Mouse (Mus musculus): Measurements from ENCODE around the gene Tnnt3. TPM values are rescaled to one million over a fixed set of nuclear protein-coding genes. Genes with fewer than 3 reads are reported as not detected.

The Tnnt3 gene
- polyA plus RNA-seq, 2 experiments from 2014 or later = 2.8 to 3.0 TPM

GRCm38 (mm10) chr7:142545967-142546366, 47.3 kb downstream of the Tnnt3 start:
- ATAC-seq = no peak

- no peak for ATAC-seq
Observed at GRCm38 (mm10) chr7:142547874-142548273, 49.2 kb downstream of the Tnnt3 start.

DNA sequence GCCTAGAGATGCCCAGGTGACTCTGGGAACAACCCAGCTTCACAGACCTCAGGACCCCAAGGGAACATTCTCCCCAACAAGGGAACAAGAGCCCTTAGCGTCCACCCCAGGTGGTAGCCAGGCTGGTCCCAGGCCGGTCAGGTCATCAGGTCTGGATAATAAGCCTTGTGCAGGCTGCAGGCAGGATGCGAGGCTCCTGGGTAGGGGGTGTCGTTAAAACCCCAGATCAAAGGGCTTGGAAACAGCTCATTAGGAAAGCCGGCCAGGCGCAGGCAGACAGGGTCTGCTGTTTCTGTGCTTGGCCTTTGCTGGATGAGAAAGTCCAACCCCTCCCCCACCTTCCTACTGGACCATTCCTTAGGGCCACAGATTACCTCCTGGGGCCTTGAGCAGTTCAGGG, 50.1 kb downstream of the Tnnt3 start:
- no peak for ATAC-seq

- ATAC-seq = no peak
Observed at GRCm38 (mm10) chr7:142549941-142550763, 51.5 kb downstream of the Tnnt3 start.

DNA sequence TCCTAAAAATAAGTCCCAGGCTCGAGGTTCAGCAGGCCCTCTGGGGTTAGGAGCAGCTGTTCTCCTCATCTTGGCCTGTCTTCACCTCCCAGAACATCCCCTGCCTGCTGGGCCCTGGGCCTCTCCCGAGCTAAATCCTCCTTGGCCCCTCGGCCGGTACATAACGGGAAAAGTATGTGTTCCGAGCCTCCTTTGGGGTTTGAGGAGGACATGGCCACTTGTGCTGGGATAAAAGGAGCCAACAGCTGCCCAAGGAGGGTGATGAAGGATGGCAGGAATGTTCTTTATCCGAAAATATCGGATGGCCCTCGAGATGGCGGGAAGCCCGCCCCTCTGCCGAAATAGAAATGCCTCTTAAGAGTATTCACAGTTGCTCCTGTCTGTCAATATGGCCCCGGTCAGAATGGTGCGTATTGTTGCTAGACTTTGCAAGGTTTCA, 52.3 kb downstream of the Tnnt3 start:
- no peak for ATAC-seq

DNA sequence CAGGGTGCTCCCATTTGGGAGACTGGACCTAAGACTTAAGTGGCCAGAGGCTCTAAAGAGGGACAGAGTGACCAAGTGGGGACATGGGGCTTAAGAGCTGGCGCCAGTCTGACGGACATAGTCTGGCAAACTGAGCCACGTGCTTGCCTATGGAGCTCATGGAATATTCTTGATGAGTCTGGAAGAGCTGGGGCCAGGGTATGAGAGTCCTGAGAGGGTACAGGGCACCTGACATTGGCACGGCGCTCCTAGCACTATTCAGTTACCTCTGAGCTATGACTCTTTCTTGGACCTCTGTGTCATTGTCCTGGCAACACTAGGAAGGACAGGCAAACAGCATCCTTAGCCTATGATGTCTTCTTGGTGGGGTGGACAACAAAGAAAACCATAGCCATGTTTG, 53.1 kb downstream of the Tnnt3 start:
- no peak for ATAC-seq

GRCm38 (mm10) chr7:142552591-142553416, 54.2 kb downstream of the Tnnt3 start:
- ATAC-seq = no peak

GRCm38 (mm10) chr7:142553417-142554335, 55.0 kb downstream of the Tnnt3 start:
- no peak for ATAC-seq

DNA sequence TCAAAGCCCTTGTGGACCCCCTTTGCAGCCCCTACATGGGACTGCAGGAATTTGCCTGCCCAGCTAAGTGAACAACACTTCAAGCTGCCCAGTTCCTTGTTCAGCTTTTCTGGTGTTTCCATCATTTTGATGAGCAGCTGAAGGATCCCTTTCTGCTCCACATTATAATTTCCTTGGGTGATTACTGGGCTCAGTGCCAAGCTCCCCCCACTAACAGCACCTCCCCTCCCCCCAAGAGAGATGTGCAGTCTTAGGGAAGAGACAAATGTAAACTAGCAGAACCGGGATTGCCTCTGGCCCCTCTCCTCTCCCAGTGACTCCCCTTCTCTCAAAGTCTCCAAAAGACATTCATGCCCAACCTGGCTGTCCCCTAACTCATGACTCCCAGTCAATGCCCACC, 56.0 kb downstream of the Tnnt3 start:
- ATAC-seq = no peak

DNA sequence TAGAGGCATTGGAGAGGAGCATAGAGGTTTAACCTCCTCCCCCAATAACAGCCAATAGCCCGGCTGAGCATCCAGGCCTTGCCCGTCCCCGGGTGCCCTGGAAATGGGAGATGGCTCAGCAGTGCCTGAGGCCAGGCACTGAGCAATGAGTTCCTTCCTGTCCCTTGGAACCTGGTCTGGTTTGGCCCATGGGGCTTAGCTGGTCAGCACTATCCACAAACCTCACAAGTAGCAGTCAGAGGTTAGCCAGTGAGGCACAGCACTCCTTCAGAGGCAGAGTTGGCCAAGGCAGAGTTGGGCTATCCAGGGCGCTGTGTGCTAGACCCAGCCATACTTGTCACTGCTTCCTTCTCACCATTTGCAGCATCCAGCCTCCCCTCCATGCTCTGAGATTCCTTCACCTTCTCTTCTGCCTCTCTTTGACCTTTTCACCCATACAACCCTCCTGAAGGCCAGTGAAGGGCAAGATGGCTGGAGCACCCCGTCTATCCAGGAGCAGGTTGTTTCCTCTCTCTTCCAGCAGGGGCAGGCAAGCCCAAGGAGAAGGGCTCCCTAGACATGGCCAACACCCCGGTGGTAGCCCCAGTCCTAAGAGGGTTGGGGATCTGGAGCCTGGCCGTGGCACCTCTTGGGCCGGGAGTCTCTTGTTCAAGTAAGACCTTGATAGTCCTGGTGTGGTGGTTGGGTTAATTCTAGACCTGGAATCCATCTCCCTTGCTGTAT, 56.9 kb downstream of the Tnnt3 start:
- no peak for ATAC-seq

DNA sequence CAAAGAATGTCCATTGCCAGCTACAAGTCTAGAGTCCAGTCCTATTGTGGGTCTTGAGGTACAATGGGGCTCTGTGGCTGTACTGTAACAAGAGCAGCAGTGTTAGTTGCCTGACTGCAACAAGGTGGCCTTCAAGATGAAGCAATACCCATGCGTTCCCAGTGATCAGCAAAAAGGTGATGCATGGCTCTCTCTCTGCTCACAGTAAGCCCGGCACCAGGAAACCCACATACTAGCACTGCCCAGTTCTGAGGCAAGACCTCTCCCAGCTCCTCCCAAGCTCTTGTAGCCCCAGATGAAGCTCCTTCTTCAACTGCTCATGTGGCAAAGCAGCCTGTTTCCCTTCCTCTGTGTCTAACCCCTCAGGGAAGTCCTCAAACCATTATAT, 57.4 kb downstream of the Tnnt3 start:
- no peak for ATAC-seq

- no peak for ATAC-seq
Observed at GRCm38 (mm10) chr7:142557696-142558095, 59.1 kb downstream of the Tnnt3 start.

GRCm38 (mm10) chr7:142558511-142559146, 60.0 kb downstream of the Tnnt3 start:
- ATAC-seq = no peak

GRCm38 (mm10) chr7:142559651-142560175, 61.1 kb downstream of the Tnnt3 start:
- ATAC-seq = no peak

DNA sequence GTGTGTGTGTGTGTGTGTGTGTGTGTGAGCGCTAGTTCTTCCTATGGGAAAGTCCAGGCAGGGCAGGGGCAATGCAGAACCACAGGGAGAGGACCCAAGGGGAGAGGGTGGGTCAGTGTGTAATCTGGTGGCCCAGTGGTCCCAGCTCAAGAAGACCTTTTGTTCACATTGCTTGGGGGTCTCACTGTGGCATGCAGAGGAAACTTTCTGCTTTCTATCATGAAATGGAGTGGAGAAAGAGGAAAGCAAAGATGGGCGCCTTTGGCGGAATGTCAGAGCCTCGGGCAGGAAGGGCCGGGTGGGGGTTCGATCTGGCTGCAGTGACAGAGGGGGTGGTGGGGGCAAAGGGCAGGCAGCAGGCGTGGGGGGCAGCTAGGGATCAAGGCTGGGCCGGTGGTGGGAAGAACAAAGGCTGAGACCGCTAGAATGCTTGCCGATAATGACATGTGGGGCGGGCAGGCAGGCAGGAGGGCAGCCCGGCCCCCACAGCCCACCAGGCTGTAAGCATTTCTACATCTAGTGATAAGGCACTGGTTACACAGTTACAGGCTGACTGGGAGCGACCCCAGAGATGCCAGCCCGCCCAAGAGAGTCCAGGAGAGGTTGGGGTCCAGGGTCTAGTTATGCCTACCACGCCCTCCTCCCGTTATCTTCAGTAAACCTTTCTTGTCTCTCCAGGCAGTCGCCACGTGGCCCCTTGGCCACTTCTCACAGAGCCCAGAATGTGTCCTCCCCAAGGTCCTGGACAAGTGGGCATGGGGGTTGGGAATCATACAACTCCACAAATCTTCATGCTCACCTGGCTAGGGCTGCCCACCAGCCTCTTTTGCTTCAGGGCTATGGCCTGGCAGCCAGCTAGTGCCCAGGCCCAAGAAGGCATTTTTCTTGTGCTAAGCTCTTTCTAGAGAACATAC, 62.6 kb downstream of the Tnnt3 start:
- no peak for ATAC-seq

- no peak for ATAC-seq
Observed at GRCm38 (mm10) chr7:142561856-142562404, 63.3 kb downstream of the Tnnt3 start.

DNA sequence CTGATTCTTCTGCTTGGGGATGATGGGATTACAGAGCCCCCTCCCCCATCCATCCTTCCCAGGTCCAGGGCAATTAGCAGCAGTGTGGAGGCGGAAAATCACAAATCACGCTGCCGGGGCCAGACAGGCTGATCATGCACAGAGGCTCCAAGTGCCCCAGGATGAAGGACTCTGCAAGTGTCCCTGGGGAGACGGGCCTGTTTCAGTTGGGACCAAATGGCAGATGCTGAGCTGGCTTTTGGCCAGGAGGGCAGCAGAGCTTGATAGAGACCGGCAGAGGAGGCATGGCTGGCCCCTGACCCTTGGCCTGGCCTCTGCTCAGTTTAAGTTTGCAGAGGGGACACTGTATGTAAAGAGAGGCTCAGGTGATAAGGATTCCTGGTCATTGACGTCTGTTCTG, 64.5 kb downstream of the Tnnt3 start:
- no peak for ATAC-seq

DNA sequence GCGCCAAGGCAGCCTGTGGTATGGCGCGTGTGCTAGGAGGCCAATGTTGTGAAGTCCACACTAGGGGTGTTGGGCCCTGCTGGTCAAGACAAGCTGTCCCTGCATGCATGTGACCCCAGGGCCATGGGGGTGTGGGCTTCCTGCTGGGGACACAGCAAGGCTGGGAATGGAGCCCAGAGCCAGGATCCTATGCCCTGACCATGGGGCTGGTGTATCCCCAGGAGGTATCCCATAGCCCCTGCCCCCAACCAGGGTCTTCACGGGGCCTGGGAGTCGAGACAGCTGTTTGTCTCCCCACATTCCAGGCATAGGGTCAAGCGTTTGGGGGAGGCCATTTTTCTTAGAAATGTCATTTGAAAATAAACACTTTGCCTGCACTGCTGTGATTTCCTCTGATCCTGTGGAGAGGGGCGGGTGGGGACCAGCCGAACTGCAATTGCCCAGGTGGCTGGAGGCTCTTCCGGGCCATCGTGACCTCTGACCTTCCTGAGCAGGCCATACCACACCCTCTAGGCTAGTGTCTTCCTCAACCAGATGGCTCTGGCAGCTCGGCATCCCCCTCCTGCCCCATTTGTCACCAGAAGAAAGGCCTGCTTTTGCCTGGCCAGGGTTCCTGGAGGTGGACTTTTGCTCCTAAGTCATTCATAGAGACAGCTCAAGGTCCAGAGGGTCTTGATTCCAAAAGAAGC, 66.5 kb downstream of the Tnnt3 start:
- no peak for ATAC-seq

Data from activated CD4-positive, CD25-positive, alpha-beta regulatory T cell, adult 4 months (primary cell).